Mouse (Mus musculus): ENCODE measurements at regions not wholly inside any gene's neighbourhood (a gene's known extent, or its start where the extent isn't known, plus 50 kb on each side); places are given as distances from the start of the nearest gene placed in this dataset.

GRCm38 (mm10) chr10:118564041-118564440, 123.2 kb downstream of the Ifng start:
- WGBS = 36% methylated on average over 8 of the region's 8 CpGs
- Histone ChIP-seq H3K4me2 (ENCODE audit: low read depth, low read length) (peak overlapping the region; percentile 25), H3K4me1 (ENCODE audit: control insufficient read depth, insufficient read depth, low read length) (peaks cover 7% of the 10 kb centered on the region; the same call in 1 of the 2 replicates), H3K27ac (replicated peaks; ENCODE audit: low read depth, low read length) (no peak overlapping the region), H3K4me3 (ENCODE audit: low read depth, low read length) (no peak overlapping the region), H3K9me3 (ENCODE audit: control insufficient read depth, low read length) (no peaks in the 10 kb centered on the region), H3K27me3 (replicated peaks; ENCODE audit: control insufficient read depth, insufficient read depth, low read length) (no peaks in the 10 kb centered on the region), H3K36me3 (ENCODE audit: control insufficient read depth, insufficient read depth, low read length) (no peaks in the 10 kb centered on the region), H3K9ac (ENCODE audit: low read depth, low read length) (no peak overlapping the region)
- DNase-seq (ENCODE audit: low spot score) (peak; percentile 49), ATAC-seq (ENCODE audit: low read depth) (peak; percentile 74; the same call in 1 of the 2 replicates)

DNA sequence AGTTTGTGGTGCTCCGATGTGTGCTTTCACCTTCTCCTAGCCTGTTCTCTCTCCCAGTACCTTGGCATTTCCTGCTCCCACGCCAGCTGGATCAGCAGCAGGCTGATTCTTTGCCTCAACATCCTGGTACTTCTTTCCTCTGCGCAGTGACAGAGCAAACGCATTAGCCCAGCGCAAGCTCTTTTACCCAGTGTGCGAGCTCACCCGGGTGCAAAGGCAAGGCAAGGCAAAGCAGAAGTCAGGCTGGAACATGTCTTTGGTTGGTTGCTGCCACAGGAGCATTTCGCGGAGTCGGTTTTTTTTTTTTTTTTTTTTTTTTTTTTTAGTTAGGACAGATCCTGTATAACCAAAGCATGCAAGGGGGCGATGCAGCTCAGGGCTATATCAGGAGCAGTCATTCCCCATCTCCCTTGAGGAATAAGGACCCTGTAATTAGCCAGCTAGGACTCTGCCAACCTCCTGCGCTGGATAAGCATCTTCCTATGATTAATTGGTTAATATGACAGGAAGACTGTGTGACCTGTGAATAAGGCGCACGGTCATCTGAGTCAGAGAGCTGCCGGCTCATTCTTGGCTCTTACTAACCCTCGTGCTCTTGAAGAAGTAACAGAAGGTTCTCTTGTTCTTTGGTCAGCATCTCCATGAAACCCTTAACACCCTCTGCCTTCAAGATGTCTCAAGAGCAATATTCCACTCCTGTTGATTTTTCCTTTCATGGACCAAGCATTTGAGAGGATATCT, 123.9 kb downstream of the Ifng start:
- Histone ChIP-seq H3K27ac (replicated peaks; ENCODE audit: low read depth, low read length) (no peak overlapping the region), H3K4me2 (ENCODE audit: low read depth, low read length) (peak overlapping the region; percentile 25; the same call in 1 of the 2 replicates)

DNA sequence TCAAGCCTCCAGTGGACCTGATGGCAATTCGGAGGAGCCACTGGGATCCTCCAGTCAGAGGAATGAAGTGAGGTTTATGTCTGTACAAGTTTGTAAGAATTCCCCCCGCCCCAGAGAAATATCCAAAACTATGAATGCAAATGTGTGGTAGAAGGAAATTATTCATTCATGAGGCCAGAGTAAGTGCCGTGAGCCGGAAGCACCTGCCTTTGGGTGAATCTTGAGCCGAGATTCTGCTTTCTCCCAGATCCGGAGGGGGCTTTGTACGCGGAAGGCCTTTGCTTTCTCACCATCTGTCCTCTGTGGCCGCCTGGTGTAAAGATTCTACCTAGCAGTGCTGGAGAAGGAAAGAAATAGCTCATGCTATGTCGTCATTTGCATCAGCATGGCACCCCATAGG, 127.8 kb downstream of the Ifng start:
- no peak overlapping the region for H3K27ac ChIP-seq (replicated peaks; ENCODE audit: low read depth, low read length)
- no peaks in the 10 kb centered on the region for H3K27me3 ChIP-seq (replicated peaks; ENCODE audit: control insufficient read depth, insufficient read depth, low read length)
- H3K4me3 ChIP-seq (ENCODE audit: low read depth, low read length) = no peak overlapping the region
- peaks cover 6% of the 10 kb centered on the region; the same call in 1 of the 2 replicates for H3K4me1 ChIP-seq (ENCODE audit: control insufficient read depth, insufficient read depth, low read length)
- H3K9me3 ChIP-seq (ENCODE audit: control insufficient read depth, low read length) = no peaks in the 10 kb centered on the region
- 84% methylated on average over 10 of the region's 10 CpGs for WGBS
- H3K4me2 ChIP-seq (ENCODE audit: low read depth, low read length) = no peak overlapping the region
- no peaks in the 10 kb centered on the region for H3K36me3 ChIP-seq (ENCODE audit: control insufficient read depth, insufficient read depth, low read length)
- ATAC-seq (ENCODE audit: low read depth) = no peak
- no peak for DNase-seq (ENCODE audit: low spot score)
- H3K9ac ChIP-seq (ENCODE audit: low read depth, low read length) = no peak overlapping the region

More for the DNA sequence above, 123.9 kb downstream of the Ifng start:
- Histone ChIP-seq H3K9me3 (ENCODE audit: control insufficient read depth, low read length) (no peaks in the 10 kb centered on the region), H3K9ac (ENCODE audit: low read depth, low read length) (no peak overlapping the region), H3K4me1 (ENCODE audit: control insufficient read depth, insufficient read depth, low read length) (peaks cover 7% of the 10 kb centered on the region; the same call in 1 of the 2 replicates), H3K36me3 (ENCODE audit: control insufficient read depth, insufficient read depth, low read length) (no peaks in the 10 kb centered on the region), H3K27me3 (replicated peaks; ENCODE audit: control insufficient read depth, insufficient read depth, low read length) (no peaks in the 10 kb centered on the region), H3K4me3 (ENCODE audit: low read depth, low read length) (no peak overlapping the region)
- ATAC-seq (ENCODE audit: low read depth) (peak; percentile 60; the same call in 1 of the 2 replicates), DNase-seq (ENCODE audit: low spot score) (peak; percentile 69)
- WGBS = 56% methylated on average over 16 of the region's 16 CpGs

DNA sequence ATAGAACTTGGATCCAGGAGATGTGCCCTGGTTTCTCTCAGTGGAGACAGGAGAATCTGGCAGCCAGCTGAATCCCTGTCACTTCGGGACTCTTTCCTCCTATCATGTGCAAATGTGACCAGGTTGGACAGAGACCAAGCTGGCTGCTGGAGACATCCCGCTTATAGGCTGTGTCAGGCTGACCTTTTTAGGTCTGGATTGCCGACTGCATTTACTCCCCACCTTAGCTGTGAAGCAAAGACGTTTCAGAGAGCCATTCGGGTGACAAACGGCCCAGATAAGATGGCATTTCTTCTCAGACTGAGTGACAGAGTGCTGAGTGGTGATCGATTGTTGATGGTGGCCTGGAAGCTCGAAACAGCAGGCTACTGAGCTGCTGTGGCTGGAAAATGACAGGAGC, 128.6 kb downstream of the Ifng start:
- Histone ChIP-seq H3K27ac (replicated peaks; ENCODE audit: low read depth, low read length) (no peak overlapping the region), H3K27me3 (replicated peaks; ENCODE audit: control insufficient read depth, insufficient read depth, low read length) (no peaks in the 10 kb centered on the region), H3K9ac (ENCODE audit: low read depth, low read length) (no peak overlapping the region), H3K4me1 (ENCODE audit: control insufficient read depth, insufficient read depth, low read length) (no peaks in the 10 kb centered on the region; the same call in 1 of the 2 replicates), H3K36me3 (ENCODE audit: control insufficient read depth, insufficient read depth, low read length) (no peaks in the 10 kb centered on the region), H3K4me3 (ENCODE audit: low read depth, low read length) (no peak overlapping the region), H3K4me2 (ENCODE audit: low read depth, low read length) (no peak overlapping the region), H3K9me3 (ENCODE audit: control insufficient read depth, low read length) (no peaks in the 10 kb centered on the region)
- WGBS = 52% methylated on average over 8 of the region's 8 CpGs
- ATAC-seq (ENCODE audit: low read depth) (no peak), DNase-seq (ENCODE audit: low spot score) (no peak)

DNA sequence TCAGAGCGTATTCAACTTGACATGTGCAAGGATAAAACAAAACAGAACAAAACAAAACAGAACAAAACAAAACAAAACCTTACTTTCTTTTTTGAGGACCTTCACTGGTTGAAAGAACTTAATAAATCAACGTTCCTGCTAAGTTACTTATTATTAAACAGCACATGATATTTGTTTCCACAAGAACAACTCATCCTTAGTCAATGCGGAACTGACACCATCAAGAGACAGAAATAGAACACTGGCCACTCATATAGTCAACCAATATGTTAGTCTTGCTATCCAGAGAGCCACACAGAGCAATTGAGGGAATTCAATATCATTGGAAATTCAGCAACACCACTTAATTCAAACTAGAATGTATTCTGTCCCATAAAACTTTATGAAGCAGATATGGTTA, 132.4 kb downstream of the Ifng start:
- Histone ChIP-seq H3K4me1 (ENCODE audit: control insufficient read depth, insufficient read depth, low read length) (no peaks in the 10 kb centered on the region), H3K27ac (replicated peaks; ENCODE audit: low read depth, low read length) (no peak overlapping the region), H3K27me3 (replicated peaks; ENCODE audit: control insufficient read depth, insufficient read depth, low read length) (no peaks in the 10 kb centered on the region), H3K36me3 (ENCODE audit: control insufficient read depth, insufficient read depth, low read length) (no peaks in the 10 kb centered on the region), H3K4me3 (ENCODE audit: low read depth, low read length) (no peak overlapping the region), H3K9ac (ENCODE audit: low read depth, low read length) (no peak overlapping the region), H3K4me2 (ENCODE audit: low read depth, low read length) (no peak overlapping the region), H3K9me3 (ENCODE audit: control insufficient read depth, low read length) (no peaks in the 10 kb centered on the region)
- 81% methylated on average over 3 of the region's 3 CpGs for WGBS
- ATAC-seq (ENCODE audit: low read depth) (no peak), DNase-seq (ENCODE audit: low spot score) (no peak)

GRCm38 (mm10) chr10:118575570-118575969, 134.7 kb downstream of the Ifng start:
- ATAC-seq (ENCODE audit: low read depth) (no peak), DNase-seq (ENCODE audit: low spot score) (no peak)
- 0 out of 2 replicates have a peak, but pooled peaks cover 6% of the 10 kb centered on the region for H3K9me3 ChIP-seq (ENCODE audit: control insufficient read depth, low read length)
- H3K36me3 ChIP-seq (ENCODE audit: control insufficient read depth, insufficient read depth, low read length) = no peaks in the 10 kb centered on the region
- no peak overlapping the region for H3K27ac ChIP-seq (replicated peaks; ENCODE audit: low read depth, low read length)
- H3K9ac ChIP-seq (ENCODE audit: low read depth, low read length) = no peak overlapping the region
- H3K4me3 ChIP-seq (ENCODE audit: low read depth, low read length) = no peak overlapping the region
- no peak overlapping the region for H3K4me2 ChIP-seq (ENCODE audit: low read depth, low read length)
- no peaks in the 10 kb centered on the region for H3K27me3 ChIP-seq (replicated peaks; ENCODE audit: control insufficient read depth, insufficient read depth, low read length)
- 73% methylated on average over 7 of the region's 7 CpGs for WGBS
- H3K4me1 ChIP-seq (ENCODE audit: control insufficient read depth, insufficient read depth, low read length) = no peaks in the 10 kb centered on the region

DNA sequence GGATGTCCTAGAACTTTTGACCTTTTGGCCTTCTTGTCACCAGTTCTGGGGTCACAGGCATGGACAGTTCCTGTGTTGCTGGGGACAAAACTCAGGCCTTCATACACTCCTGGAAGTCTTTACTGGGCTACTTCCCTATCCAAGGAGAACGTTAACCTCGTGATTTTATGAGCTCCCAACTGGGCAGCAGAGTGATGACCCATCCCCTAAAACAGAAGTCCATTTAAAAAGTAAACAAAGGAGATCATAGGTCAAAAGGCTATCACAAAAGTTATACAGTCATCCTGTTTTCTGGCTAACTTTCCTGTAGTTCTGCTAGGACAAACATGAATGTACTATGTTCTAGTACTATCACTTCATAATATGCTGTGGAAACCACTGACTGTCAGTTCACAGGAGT, 140.5 kb downstream of the Ifng start:
- Histone ChIP-seq H3K4me1 (ENCODE audit: control insufficient read depth, insufficient read depth, low read length) (no peaks in the 10 kb centered on the region), H3K36me3 (ENCODE audit: control insufficient read depth, insufficient read depth, low read length) (no peaks in the 10 kb centered on the region), H3K9me3 (ENCODE audit: control insufficient read depth, low read length) (0 out of 2 replicates have a peak, but pooled peaks cover 6% of the 10 kb centered on the region), H3K4me3 (ENCODE audit: low read depth, low read length) (no peak overlapping the region), H3K27me3 (replicated peaks; ENCODE audit: control insufficient read depth, insufficient read depth, low read length) (no peaks in the 10 kb centered on the region), H3K4me2 (ENCODE audit: low read depth, low read length) (no peak overlapping the region), H3K9ac (ENCODE audit: low read depth, low read length) (no peak overlapping the region), H3K27ac (replicated peaks; ENCODE audit: low read depth, low read length) (no peak overlapping the region)
- 71% methylated on average over 2 of the region's 2 CpGs for WGBS
- no peak for DNase-seq (ENCODE audit: low spot score)
- ATAC-seq (ENCODE audit: low read depth) = no peak

DNA sequence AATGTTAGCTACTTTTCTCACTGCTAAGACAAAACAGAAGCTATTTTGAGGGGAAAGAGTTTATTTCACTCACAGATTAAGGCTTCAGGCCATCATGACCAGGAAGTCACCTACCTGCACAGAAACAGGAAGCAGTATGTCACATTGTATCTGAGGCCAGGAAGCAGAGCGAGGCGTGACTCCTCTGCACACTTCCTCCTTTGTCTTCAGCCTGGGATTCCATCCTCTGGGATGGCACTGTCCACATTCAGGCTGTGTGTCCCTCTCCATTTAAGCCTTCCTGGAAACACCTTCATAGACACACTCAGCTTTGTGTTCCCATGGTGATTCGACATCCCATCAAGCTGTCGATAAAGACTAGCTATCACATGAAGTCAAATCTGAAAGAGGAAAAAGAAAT, 145.0 kb downstream of the Ifng start:
- no peak overlapping the region for H3K4me2 ChIP-seq (ENCODE audit: low read depth, low read length)
- no peak overlapping the region for H3K9ac ChIP-seq (ENCODE audit: low read depth, low read length)
- no peak overlapping the region for H3K27ac ChIP-seq (replicated peaks; ENCODE audit: low read depth, low read length)
- no peaks in the 10 kb centered on the region for H3K4me1 ChIP-seq (ENCODE audit: control insufficient read depth, insufficient read depth, low read length)
- DNase-seq (ENCODE audit: low spot score) = no peak
- 76% methylated on average over 4 of the region's 4 CpGs for WGBS
- H3K27me3 ChIP-seq (replicated peaks; ENCODE audit: control insufficient read depth, insufficient read depth, low read length) = no peaks in the 10 kb centered on the region
- no peaks in the 10 kb centered on the region for H3K9me3 ChIP-seq (ENCODE audit: control insufficient read depth, low read length)
- no peaks in the 10 kb centered on the region for H3K36me3 ChIP-seq (ENCODE audit: control insufficient read depth, insufficient read depth, low read length)
- no peak overlapping the region for H3K4me3 ChIP-seq (ENCODE audit: low read depth, low read length)
- ATAC-seq (ENCODE audit: low read depth) = no peak

DNA sequence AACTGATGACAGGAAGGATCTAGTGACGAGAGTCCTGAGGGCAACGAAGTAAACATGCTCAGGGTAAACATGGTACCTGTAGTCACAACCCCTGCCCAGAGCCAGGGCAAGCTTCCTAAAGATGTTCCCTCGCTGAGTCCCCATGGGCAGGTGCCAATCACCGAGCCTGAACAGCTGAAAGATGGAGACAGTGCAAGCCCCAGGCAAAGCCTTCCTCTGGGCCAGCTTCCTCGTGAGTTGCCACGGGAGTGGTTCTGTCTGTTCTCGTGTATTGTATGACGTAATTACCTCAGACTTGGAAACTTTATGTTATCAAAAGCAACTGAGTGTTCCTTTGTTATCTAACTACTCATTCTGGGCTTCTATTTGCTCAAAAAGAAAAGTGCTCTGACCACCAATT, 147.4 kb downstream of the Ifng start:
- Histone ChIP-seq H3K36me3 (ENCODE audit: control insufficient read depth, insufficient read depth, low read length) (no peaks in the 10 kb centered on the region), H3K4me1 (ENCODE audit: control insufficient read depth, insufficient read depth, low read length) (no peaks in the 10 kb centered on the region), H3K9ac (ENCODE audit: low read depth, low read length) (no peak overlapping the region), H3K27me3 (replicated peaks; ENCODE audit: control insufficient read depth, insufficient read depth, low read length) (no peaks in the 10 kb centered on the region), H3K9me3 (ENCODE audit: control insufficient read depth, low read length) (no peaks in the 10 kb centered on the region), H3K27ac (replicated peaks; ENCODE audit: low read depth, low read length) (no peak overlapping the region), H3K4me2 (ENCODE audit: low read depth, low read length) (no peak overlapping the region), H3K4me3 (ENCODE audit: low read depth, low read length) (no peak overlapping the region)
- ATAC-seq (ENCODE audit: low read depth) (no peak), DNase-seq (ENCODE audit: low spot score) (no peak)
- 63% methylated on average over 8 of the region's 8 CpGs for WGBS

All from embryonic facial prominence, embryonic 14.5 days (tissue).